Mouse (Mus musculus): ENCODE measurements around the gene Tnf. TPM values are rescaled to one million over a fixed set of nuclear protein-coding genes. Genes with fewer than 3 reads are reported as not detected.

The Tnf gene
- polyA plus RNA-seq, 1 experiment = 0.83 TPM

GRCm38 (mm10) chr17:35198946-35199345, 2.9 kb downstream of the Tnf start:
- no peak for DNase-seq (ENCODE audit: low spot score)

DNA sequence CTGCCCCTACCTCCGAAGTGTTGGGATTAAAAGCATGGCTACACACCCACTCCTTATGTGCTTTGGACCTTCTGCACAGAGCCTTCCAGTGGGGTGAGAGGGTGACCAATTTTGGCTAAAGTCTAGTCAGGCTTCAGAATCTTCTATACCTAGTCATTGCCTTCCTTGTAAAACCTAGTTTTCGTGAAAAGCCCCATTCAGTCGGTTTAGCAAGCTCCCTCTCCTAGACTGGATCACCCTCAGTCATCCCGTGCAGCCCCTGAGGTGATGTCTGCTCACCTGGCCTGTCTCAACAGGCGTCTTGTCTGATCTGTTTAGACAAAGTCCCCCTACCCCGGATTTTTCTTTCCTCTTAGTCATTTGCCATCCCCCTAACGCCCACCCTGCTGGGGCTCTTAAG, 3.8 kb downstream of the Tnf start:
- DNase-seq (ENCODE audit: low spot score) = no peak

GRCm38 (mm10) chr17:35197126-35197525, 4.7 kb downstream of the Tnf start:
- DNase-seq (ENCODE audit: low spot score) = no peak

GRCm38 (mm10) chr17:35196321-35196641, 5.5 kb downstream of the Tnf start:
- no peak for DNase-seq (ENCODE audit: low spot score)

DNA sequence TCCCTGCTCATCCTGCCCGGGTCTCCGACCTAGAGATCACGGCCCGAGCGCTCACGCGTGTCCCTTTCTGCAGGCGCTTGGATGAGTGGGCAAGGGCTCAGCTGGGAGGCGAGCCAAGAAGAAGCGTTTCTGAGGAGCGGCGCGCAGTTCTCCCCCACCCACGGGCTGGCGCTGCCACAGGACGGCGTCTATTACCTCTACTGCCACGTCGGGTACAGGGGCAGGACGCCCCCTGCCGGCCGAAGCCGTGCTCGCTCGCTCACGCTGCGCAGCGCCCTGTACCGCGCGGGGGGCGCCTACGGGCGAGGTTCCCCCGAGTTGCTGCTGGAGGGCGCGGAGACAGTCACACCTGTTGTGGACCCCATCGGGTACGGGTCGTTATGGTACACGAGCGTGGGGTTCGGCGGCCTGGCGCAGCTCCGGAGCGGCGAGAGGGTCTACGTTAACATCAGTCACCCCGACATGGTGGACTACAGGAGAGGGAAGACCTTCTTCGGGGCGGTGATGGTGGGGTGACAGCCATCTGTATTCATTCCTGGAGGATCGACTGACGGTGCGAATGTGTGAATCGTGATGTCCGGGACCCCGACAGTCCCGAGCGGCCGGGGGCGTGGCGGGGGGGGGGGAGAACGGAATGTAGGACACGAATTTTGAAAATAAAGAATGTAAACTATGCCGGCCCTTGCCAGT, 6.0 kb downstream of the Tnf start:
- peak; percentile 72 for DNase-seq (ENCODE audit: low spot score)

- no peak for DNase-seq (ENCODE audit: low spot score)
Measured at GRCm38 (mm10) chr17:35194844-35195630, 6.8 kb downstream of the Tnf start.

GRCm38 (mm10) chr17:35193881-35194843, 7.6 kb downstream of the Tnf start, which contains the start of gene Ltb:
Gene Ltb (plus strand): TSS chr17:35194439.
- no peak for DNase-seq (ENCODE audit: low spot score)

DNA sequence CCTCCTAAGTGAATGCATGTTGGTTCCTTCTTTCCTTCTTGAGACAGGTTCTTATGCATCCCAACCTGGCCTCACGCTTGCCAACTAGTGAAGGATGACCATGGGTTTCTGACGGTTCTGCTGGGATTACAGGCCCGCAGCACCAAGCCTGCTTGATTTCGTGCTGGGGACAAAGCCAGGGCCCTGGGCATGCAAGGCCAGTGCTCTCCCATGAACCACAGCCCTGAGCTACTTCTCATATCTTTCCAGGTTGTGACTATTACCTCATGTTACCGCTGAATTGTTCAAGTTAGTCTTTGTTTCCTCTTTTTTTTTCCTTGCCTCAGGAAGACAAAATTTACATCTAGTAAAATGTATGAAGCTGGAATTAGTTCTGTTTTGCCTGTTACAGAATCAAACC, 8.9 kb downstream of the Tnf start:
- no peak for DNase-seq (ENCODE audit: low spot score)

DNA sequence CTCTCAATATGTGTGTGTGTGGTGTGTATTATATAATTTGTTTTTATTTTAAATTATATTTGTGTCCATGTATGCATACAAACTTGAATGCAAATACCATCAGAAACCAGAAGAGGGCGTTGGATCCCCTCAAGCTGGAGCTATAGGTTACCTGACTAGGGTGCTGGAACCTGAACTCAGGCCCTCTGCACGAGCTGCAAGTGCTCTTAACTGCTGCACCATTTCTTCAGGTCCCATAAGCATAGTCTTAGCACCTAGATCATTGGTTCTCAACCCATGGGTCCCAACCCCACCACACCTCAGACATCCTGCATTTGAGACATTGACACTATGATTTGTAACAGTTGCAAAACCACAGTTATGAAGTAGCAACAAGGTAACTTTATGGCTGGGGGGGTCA, 10.1 kb downstream of the Tnf start:
- DNase-seq (ENCODE audit: low spot score) = no peak

DNA sequence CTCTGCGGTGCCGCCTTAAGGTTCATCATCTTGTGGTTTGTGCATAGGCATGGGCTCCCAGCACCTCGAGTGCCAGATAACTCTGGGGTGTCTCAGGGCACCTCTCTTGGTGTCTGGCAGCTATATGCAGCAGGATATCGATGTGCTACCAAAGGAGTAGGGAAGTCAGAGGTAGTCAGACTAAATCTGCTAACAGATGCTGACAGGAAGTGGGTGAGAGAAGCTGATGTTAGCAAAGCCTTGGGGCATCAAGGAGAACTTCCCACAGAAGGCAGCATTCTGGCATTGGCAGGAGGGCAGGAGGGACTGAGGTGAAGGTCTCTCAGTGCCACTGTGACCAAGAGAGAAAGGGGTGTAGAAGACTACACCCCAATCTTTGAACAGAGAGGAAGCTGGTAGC, 11.7 kb downstream of the Tnf start:
- no peak for DNase-seq (ENCODE audit: low spot score)

GRCm38 (mm10) chr17:35189186-35189585, 12.6 kb downstream of the Tnf start:
- no peak for DNase-seq (ENCODE audit: low spot score)

- DNase-seq (ENCODE audit: low spot score) = no peak
Measured at GRCm38 (mm10) chr17:35187959-35188610, 13.7 kb downstream of the Tnf start, which contains the start of gene Lst1. Gene Lst1 (minus strand): TSS chr17:35188439.

DNA sequence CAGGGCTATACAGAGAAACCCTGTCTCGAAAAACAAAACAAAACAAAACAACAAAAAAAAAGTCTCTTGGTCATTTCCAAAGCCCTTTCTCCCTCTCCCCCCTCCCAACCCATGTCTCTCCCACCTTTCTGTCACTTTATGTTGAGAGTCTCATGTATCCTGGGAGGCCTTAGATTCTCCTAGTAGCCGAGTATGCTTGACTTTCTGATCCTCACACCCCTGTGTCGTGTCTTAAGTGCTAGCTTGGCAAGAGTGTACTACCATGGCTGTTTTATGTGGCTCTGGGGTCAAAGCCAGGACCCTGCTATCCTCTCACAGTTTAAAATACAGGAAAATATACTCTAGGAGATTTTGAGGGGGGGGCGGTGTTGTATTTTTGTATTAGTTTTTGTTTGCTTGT, 14.5 kb downstream of the Tnf start:
- DNase-seq (ENCODE audit: low spot score) = no peak

DNA sequence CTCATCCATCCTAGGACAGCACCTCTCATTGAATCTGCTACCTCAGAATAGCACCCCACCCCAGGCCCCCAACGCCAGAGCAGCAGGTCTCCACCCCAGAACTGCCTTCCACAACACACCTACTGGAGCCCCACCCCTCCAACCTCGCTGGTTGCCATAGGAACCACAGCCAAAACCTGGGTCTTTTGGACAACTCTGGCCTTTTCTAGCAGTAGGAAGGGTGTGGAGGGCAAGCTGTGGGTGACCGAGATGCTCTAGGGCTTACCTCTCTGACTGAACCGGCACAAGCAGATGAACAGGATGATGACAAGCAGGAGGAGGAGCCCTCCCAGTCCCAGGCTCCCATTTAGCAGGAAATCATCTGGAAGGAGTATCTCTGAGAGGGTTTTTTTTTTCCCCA, 15.1 kb downstream of the Tnf start:
- no peak for DNase-seq (ENCODE audit: low spot score)

GRCm38 (mm10) chr17:35185639-35186611, 15.9 kb downstream of the Tnf start:
- DNase-seq (ENCODE audit: low spot score) = no peak

- DNase-seq (ENCODE audit: low spot score) = no peak
Measured at GRCm38 (mm10) chr17:35180093-35180492, 21.7 kb downstream of the Tnf start.

- peak; percentile 66 for DNase-seq (ENCODE audit: low spot score)
Measured at GRCm38 (mm10) chr17:35178528-35178927, 23.3 kb downstream of the Tnf start.

- no peak for DNase-seq (ENCODE audit: low spot score)
Measured at GRCm38 (mm10) chr17:35175968-35176367, 25.8 kb downstream of the Tnf start, which contains the start of gene Aif1. Gene Aif1 (minus strand): TSS chr17:35176068.

- DNase-seq (ENCODE audit: low spot score) = no peak
Measured at GRCm38 (mm10) chr17:35175382-35175781, 26.4 kb downstream of the Tnf start.

DNA sequence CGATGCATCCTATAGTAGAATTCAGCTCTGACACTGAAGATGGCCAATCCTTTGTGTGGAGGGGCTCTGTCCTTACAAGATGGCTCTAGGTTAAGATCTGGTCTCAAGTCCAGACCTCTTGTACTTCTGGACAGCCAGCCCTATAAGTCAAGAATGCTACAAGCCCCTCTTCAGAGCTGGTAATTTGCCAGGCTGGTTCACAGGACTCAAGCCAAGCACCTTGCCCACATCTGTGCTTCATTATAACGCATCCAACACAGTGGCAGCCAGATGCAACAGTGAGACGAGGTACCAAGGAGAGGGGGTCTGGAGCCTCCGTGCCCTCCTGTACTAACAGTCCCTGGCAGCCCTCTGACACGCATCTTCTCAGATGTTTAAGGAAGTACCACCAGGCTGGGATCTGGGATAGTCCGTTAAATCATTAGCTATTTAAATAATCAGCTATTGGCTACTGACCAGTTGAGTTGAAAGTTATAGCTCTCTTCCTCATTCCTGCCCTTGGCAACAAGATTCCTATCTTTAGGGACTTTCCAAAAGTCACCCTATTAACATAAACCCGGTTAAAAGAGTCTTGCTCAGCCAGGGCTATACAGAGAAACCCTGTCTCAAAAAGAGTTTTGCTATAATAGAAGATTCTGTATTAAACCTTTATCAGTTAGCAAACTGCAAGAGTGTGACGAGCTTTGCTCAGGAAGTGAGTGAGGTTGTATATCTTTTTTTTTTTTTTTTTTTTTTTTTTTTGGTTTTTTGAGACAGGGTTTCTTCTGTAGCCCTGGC, 27.4 kb downstream of the Tnf start:
- DNase-seq (ENCODE audit: low spot score) = no peak

Data from urinary bladder, adult 2 months (tissue).